Mouse (Mus musculus) stomach, embryonic 14.5 days (tissue): ENCODE results near the gene Ina. TPM values are rescaled to one million over a fixed set of nuclear protein-coding genes. Genes with fewer than 3 reads are reported as not detected.
"Not testable (repeated sequence)": the region's sequence is repeated elsewhere in the genome, so short reads cannot be mapped to it uniquely, and the experiment has no call there.

Source experiments
- ATAC-seq: fragments of 200-750 bp; cut with Nextera tagmentation; 2 replicates; pipeline ENCODE4 v1.8.0; 2017; ENCODE audit warnings: low read depth, moderate TSS enrichment; ENCODE audit not compliant: insufficient number of reproducible peaks, insufficient read depth, low FRiP score
- H3K27ac ChIP-seq: fragments of 300-500 bp; sonication (generic); 2 replicates; pipeline ENCODE4 v1.5.1; 2014; ENCODE audit warnings: mild to moderate bottlenecking, low read length, moderate library complexity, mixed read lengths
- H3K27me3 ChIP-seq: fragments of 300-500 bp; sonication (generic); 2 replicates; pipeline ENCODE4 v1.6.1; 2014; ENCODE audit warnings: low read length, control low read depth, mixed read lengths; ENCODE audit not compliant: control insufficient read depth, insufficient read depth
- H3K36me3 ChIP-seq: fragments of 300-500 bp; sonication (generic); 2 replicates; pipeline ENCODE4 v1.6.1; 2014; ENCODE audit warnings: mild to moderate bottlenecking, control low read depth, low read length, moderate library complexity, mixed read lengths; ENCODE audit not compliant: control insufficient read depth, insufficient read depth
- H3K4me1 ChIP-seq: fragments of 300-500 bp; sonication (generic); 2 replicates; pipeline ENCODE4 v1.6.1; 2014; ENCODE audit warnings: low read length, control low read depth, mixed read lengths; ENCODE audit not compliant: control insufficient read depth, insufficient read depth
- H3K4me2 ChIP-seq: fragments of 300-500 bp; sonication (generic); replicated peaks from 2 replicates; pipeline ENCODE4 v1.6.1; 2014; ENCODE audit warnings: low read depth, low read length, control low read depth
- H3K4me3 ChIP-seq: fragments of 300-500 bp; sonication (generic); 2 replicates; pipeline ENCODE4 v1.5.1; 2014; ENCODE audit warnings: low read depth, low read length, control low read depth
- H3K9ac ChIP-seq: fragments of 300-500 bp; sonication (generic); replicated peaks from 2 replicates; pipeline ENCODE4 v1.6.1; 2014; ENCODE audit warnings: low read depth, mild to moderate bottlenecking, control low read depth, low read length, moderate library complexity, mixed read lengths
- H3K9me3 ChIP-seq: fragments of 300-500 bp; sonication (generic); 2 replicates; pipeline ENCODE4 v1.6.1; 2016; ENCODE audit warnings: low read depth, low read length, control low read depth; ENCODE audit not compliant: control insufficient read depth
- WGBS: fragments of 180-500 bp; shearing (Covaris S2); extraction: QIAGEN DNeasy Blood & Tissue Kit; methylation state at CpG from one replicate; pipeline ENCODE4 v1.1.7; 2014; 5-methylcytosine and 5-hydroxymethylcytosine counted together
- polyA plus RNA-seq: library from polyadenylated mRNA; unstranded; fragments of >200 nt; fragmentation: Nextera tagmentation; extraction: Ambion mirVana; gene quantifications from 2 replicates; pipeline ENCODE4 v1.2.1, GENCODE M21; 2014

Ina gene
- polyA plus RNA-seq, 1 experiment from 2014 or later, result 16.0 TPM

GRCm38 (mm10) chr19:46971712-46972111 lies 42.8 kb upstream of the Ina start:
- Histone ChIP-seq H3K27me3 (no peaks in the 10 kb centered on the region), H3K9me3 (no peaks in the 10 kb centered on the region), H3K4me1 (no peaks in the 10 kb centered on the region), H3K9ac (no peak overlapping the region), H3K4me2 (no peak overlapping the region), H3K36me3 (no peaks in the 10 kb centered on the region), H3K27ac (peak overlapping the region; percentile 79), H3K4me3 (no peak overlapping the region)
- 56% methylated on average over 9 of the region's 9 CpGs for WGBS
- no peak for ATAC-seq

GRCm38 (mm10) chr19:46972159-46972558 lies 42.3 kb upstream of the Ina start:
- no peak overlapping the region for H3K27ac ChIP-seq
- H3K9me3 ChIP-seq, result no peaks in the 10 kb centered on the region
- 90% methylated on average over 3 of the region's 3 CpGs for WGBS
- H3K4me1 ChIP-seq, result no peaks in the 10 kb centered on the region
- H3K9ac ChIP-seq, result no peak overlapping the region
- no peaks in the 10 kb centered on the region for H3K27me3 ChIP-seq
- H3K4me3 ChIP-seq, result no peak overlapping the region
- ATAC-seq, result no peak
- H3K4me2 ChIP-seq, result no peak overlapping the region
- H3K36me3 ChIP-seq, result no peaks in the 10 kb centered on the region

GRCm38 (mm10) chr19:46975565-46975964 lies 38.9 kb upstream of the Ina start:
- H3K27me3 ChIP-seq, result no peaks in the 10 kb centered on the region
- H3K9ac ChIP-seq, result no peak overlapping the region
- no peak for ATAC-seq
- WGBS, result 64% methylated on average over 4 of the region's 4 CpGs
- no peak overlapping the region for H3K4me2 ChIP-seq
- no peak overlapping the region for H3K27ac ChIP-seq
- H3K4me1 ChIP-seq, result no peaks in the 10 kb centered on the region
- H3K36me3 ChIP-seq, result no peaks in the 10 kb centered on the region
- H3K4me3 ChIP-seq, result no peak overlapping the region
- no peaks in the 10 kb centered on the region for H3K9me3 ChIP-seq

DNA sequence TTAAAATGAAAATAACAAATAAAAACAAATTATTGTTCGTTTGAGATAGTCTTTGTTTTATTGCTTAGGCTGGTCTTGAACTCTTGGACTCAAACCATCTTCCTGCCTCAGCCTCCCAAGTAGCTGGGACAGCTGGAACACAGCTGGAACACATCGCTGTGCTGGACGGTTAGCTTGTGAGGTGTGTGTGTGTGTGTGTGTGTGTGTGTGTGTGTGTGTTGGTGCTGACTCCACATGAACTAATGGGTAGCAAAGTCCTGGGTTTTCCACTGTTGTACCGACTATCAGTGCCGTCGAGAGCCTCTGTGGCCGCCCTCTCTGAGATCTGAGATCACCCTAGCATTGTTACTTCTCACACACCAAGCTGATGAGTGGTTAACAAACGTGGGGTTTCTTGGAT lies 38.5 kb upstream of the Ina start:
- H3K4me2 ChIP-seq, result no peak overlapping the region
- no peak overlapping the region for H3K4me3 ChIP-seq
- no peaks in the 10 kb centered on the region for H3K4me1 ChIP-seq
- H3K36me3 ChIP-seq, result no peaks in the 10 kb centered on the region
- WGBS, result 87% methylated on average over 8 of the region's 8 CpGs
- ATAC-seq, result no peak
- no peaks in the 10 kb centered on the region for H3K27me3 ChIP-seq
- H3K9ac ChIP-seq, result no peak overlapping the region
- no peak overlapping the region for H3K27ac ChIP-seq
- H3K9me3 ChIP-seq, result no peaks in the 10 kb centered on the region

GRCm38 (mm10) chr19:46976743-46977142 lies 37.8 kb upstream of the Ina start:
- Histone ChIP-seq H3K9ac (no peak overlapping the region), H3K9me3 (no peaks in the 10 kb centered on the region), H3K4me2 (no peak overlapping the region), H3K27ac (no peak overlapping the region), H3K4me1 (no peaks in the 10 kb centered on the region), H3K27me3 (no peaks in the 10 kb centered on the region), H3K36me3 (no peaks in the 10 kb centered on the region), H3K4me3 (no peak overlapping the region)
- ATAC-seq, result no peak
- WGBS, result 59% methylated on average over 2 of the region's 2 CpGs

- Histone ChIP-seq H3K9ac (no peak overlapping the region), H3K4me2 (no peak overlapping the region), H3K27ac (no peak overlapping the region), H3K27me3 (no peaks in the 10 kb centered on the region), H3K4me1 (no peaks in the 10 kb centered on the region), H3K4me3 (no peak overlapping the region), H3K9me3 (no peaks in the 10 kb centered on the region), H3K36me3 (no peaks in the 10 kb centered on the region)
- ATAC-seq, result no peak
- 73% methylated on average over 6 of the region's 6 CpGs for WGBS
Observed at GRCm38 (mm10) chr19:46977460-46977859, 37.0 kb upstream of the Ina start.

- H3K27ac ChIP-seq, H3K4me2 ChIP-seq, H3K9ac ChIP-seq, H3K4me1 ChIP-seq, H3K4me3 ChIP-seq, H3K27me3 ChIP-seq, H3K36me3 ChIP-seq, ATAC-seq, H3K9me3 ChIP-seq: not testable (repeated sequence)
- 94% methylated on average over 3 of the region's 3 CpGs for WGBS
Observed at GRCm38 (mm10) chr19:46978069-46978468, 36.4 kb upstream of the Ina start.

DNA sequence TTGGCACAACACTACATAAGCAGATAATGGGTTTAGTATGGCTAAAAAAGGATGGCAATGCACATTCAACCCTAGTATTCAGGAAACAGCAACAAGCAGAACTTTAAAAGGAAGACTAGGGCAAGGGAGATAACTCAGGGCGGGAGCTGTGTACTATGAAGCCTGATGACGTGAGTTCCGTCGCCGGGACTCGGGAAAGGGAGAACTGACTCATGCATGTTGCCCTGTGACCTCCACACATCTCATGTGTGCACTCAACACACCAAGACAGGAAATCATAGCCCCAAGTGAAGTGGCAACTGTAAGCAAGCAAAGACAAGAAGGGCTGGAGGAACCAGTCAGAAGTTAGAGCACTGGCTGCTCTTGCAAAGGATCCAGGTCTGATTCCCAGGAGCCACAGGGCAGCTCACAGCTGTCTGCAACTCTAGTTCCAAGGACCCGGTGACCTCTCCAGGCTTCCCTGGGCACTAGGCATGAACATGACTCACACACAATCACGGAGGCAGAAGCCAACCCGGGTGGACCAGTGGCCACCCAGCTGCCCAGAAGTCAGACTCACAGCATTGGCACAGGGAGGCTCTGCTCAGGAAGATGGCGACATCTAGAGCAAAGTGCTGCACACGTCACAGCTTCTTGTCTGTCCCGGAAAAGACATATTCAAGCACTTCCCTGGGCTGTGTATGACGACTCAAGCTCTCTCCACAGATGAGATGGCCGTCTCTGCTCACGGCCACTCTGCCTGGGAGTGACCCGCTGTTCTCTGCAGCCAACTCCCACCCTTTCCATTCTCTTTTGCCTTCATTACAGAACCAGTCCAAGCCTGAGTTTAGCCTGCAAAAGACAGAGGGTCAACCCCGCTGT lies 35.3 kb upstream of the Ina start:
- no peaks in the 10 kb centered on the region for H3K9me3 ChIP-seq
- H3K4me2 ChIP-seq, result no peak overlapping the region
- H3K4me1 ChIP-seq, result peaks cover 3% of the 10 kb centered on the region; the same call in 1 of the 2 replicates
- H3K27me3 ChIP-seq, result no peaks in the 10 kb centered on the region
- no peak overlapping the region for H3K4me3 ChIP-seq
- WGBS, result 79% methylated on average over 17 of the region's 17 CpGs
- H3K36me3 ChIP-seq, result no peaks in the 10 kb centered on the region
- ATAC-seq, result no peak
- H3K9ac ChIP-seq, result no peak overlapping the region
- no peak overlapping the region for H3K27ac ChIP-seq

DNA sequence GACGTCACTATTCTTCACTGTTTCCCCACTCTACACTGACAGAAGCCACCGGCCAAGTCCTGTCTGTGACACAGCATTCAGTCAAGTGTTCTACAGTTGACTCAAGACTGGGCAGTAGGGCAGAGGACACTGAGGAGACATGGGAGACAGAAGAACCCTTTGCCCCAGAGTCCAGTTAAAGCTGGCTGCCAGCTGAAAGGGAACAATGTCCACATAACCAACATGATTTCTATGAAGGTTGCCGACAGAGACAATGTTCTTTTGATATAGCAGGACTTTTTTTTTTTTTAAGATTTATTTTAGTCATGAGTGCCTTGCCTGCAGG lies 34.8 kb upstream of the Ina start:
- H3K4me2 ChIP-seq, result no peak overlapping the region
- no peak overlapping the region for H3K27ac ChIP-seq
- H3K4me1 ChIP-seq, result peaks cover 3% of the 10 kb centered on the region; the same call in 1 of the 2 replicates
- no peaks in the 10 kb centered on the region for H3K9me3 ChIP-seq
- no peaks in the 10 kb centered on the region for H3K36me3 ChIP-seq
- ATAC-seq, result no peak
- 77% methylated on average over 3 of the region's 3 CpGs for WGBS
- no peak overlapping the region for H3K4me3 ChIP-seq
- H3K9ac ChIP-seq, result no peak overlapping the region
- no peaks in the 10 kb centered on the region for H3K27me3 ChIP-seq
